ENCODE assay signal across 8 mouse cellular contexts in the genomic region with DNA sequence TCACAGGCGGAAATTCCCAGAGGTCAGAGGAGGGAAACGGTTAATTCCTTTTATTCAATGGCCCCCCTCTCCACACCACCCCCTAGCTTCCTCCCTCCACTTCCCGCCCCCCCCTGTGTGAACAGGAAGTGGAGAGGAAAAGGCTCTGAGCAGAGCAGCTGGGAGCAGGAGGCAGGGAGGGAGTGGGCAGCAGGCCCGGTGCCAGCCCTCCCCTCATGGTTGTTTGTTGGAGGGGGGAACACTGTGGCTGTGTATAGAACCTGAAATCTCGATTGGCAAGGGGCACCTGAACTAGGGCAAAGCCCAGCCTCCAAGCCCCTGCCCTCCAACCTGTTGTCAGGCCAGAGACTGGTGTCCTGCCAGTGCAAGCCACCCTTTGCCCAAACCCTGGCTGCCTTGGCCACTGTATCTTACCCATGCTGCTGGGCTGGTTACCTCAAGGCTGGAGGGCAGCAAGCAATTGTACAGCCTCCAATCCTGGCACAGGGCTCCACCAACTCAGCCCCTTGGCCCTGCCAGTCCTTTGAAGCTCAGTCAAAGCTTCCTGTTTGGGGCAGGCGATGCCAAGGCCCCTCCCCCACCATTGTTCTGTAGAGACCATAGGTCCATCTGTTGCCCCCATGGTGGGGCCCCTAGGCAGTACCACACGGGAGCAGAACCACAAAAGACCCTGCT. TPM values are rescaled to one million over a fixed set of nuclear protein-coding genes. Genes with fewer than 3 reads are reported as not detected.
DNase-seq lines count a peak whose midpoint lies in the region; ATAC-seq and TF ChIP-seq lines count a peak whose summit lies in the region.

No protein-coding gene starts in this region.

- no peaks in the 10 kb centered on the region for H3K9me3 ChIP-seq in embryonic facial prominence, embryonic 14.5 days (ENCODE audit: control insufficient read depth, low read length)
- H3K9me3 ChIP-seq in hindbrain, embryonic 13.5 days: no peaks in the 10 kb centered on the region
- H3K9me3 ChIP-seq in limb, embryonic 14.5 days (ENCODE audit: control insufficient read depth, low read length): no peaks in the 10 kb centered on the region

- no peak overlapping the region for H3K9ac ChIP-seq in embryonic facial prominence, embryonic 14.5 days (ENCODE audit: low read depth, low read length)
- no peak overlapping the region; the same call in 1 of the 2 replicates for H3K9ac ChIP-seq in hindbrain, embryonic 13.5 days
- H3K9ac ChIP-seq in limb, embryonic 14.5 days (ENCODE audit: low read depth, low read length, severe bottlenecking): 0 out of 2 replicates have a peak overlapping the region, but pooled peaks have one; percentile 16

- TF ChIP-seq POLR2A in limb, embryonic 14.5 days (IDR thresholded peaks at IDR 0.05; ENCODE audit: borderline replicate concordance, extremely low read depth, insufficient read depth, insufficient read length): no peak

- no peak for DNase-seq in layer of hippocampus, adult 2 months (ENCODE audit: low spot score in 2 of 2)
- DNase-seq in layer of hippocampus, adult 11-12 months (ENCODE audit: low spot score): no peak
- no peak for DNase-seq in embryonic facial prominence, embryonic 14.5 days (ENCODE audit: low spot score)
- DNase-seq in limb, embryonic 14.5 days (ENCODE audit: low spot score): no peak
- DNase-seq in naive thymus-derived CD4-positive, alpha-beta T cell, adult 2 months (ENCODE audit: low read depth): peak; percentile 48
- DNase-seq in embryo, embryonic 11 days: no peak
- no peak for DNase-seq in left cerebral cortex, adult 9 months (ENCODE audit: low spot score in 2 of 2)

- no peaks in the 10 kb centered on the region for H3K27me3 ChIP-seq in embryonic facial prominence, embryonic 14.5 days (replicated peaks; ENCODE audit: control insufficient read depth, insufficient read depth, low read length)
- H3K27me3 ChIP-seq in hindbrain, embryonic 13.5 days: 0 out of 2 replicates have a peak, but pooled peaks cover 3% of the 10 kb centered on the region
- no peaks in the 10 kb centered on the region for H3K27me3 ChIP-seq in limb, embryonic 14.5 days (ENCODE audit: control insufficient read depth, insufficient read depth, low read length)

- TF ChIP-seq CTCF in layer of hippocampus, adult 2 months (conservative IDR thresholded peaks at IDR 0.05): no peak

- H3K36me3 ChIP-seq in embryonic facial prominence, embryonic 14.5 days (ENCODE audit: control insufficient read depth, insufficient read depth, low read length): peaks cover 37% of the 10 kb centered on the region
- H3K36me3 ChIP-seq in hindbrain, embryonic 13.5 days: peaks cover 46% of the 10 kb centered on the region
- peaks cover 27% of the 10 kb centered on the region for H3K36me3 ChIP-seq in limb, embryonic 14.5 days (ENCODE audit: control insufficient read depth, insufficient read depth, low read length)

- H3K4me1 ChIP-seq in embryonic facial prominence, embryonic 14.5 days (ENCODE audit: control insufficient read depth, insufficient read depth, low read length): peaks cover 6% of the 10 kb centered on the region; the same call in 1 of the 2 replicates
- H3K4me1 ChIP-seq in hindbrain, embryonic 13.5 days (replicated peaks): peaks cover 34% of the 10 kb centered on the region
- peaks cover 11% of the 10 kb centered on the region for H3K4me1 ChIP-seq in limb, embryonic 14.5 days (ENCODE audit: control insufficient read depth, insufficient read depth, low read length)

- H3K27ac ChIP-seq in layer of hippocampus, adult 2 months: peak overlapping the region; percentile 82
- no peak overlapping the region for H3K27ac ChIP-seq in embryonic facial prominence, embryonic 14.5 days (replicated peaks; ENCODE audit: low read depth, low read length)
- H3K27ac ChIP-seq in hindbrain, embryonic 13.5 days: peak overlapping the region; percentile 72
- no peak overlapping the region for H3K27ac ChIP-seq in limb, embryonic 14.5 days (replicated peaks; ENCODE audit: low read depth, low read length)

- peak overlapping the region; percentile 19; the same call in 1 of the 2 replicates for H3K4me3 ChIP-seq in layer of hippocampus, adult 2 months
- H3K4me3 ChIP-seq in embryonic facial prominence, embryonic 14.5 days (ENCODE audit: low read depth, low read length): no peak overlapping the region
- no peak overlapping the region for H3K4me3 ChIP-seq in hindbrain, embryonic 13.5 days
- H3K4me3 ChIP-seq in limb, embryonic 14.5 days (replicated peaks; ENCODE audit: low read length): no peak overlapping the region

- 25% methylated on average over 5 of the region's 7 CpGs for WGBS in embryonic facial prominence, embryonic 14.5 days
- WGBS in hindbrain, embryonic 13.5 days: 37% methylated on average over 7 of the region's 7 CpGs
- WGBS in limb, embryonic 14.5 days: 45% methylated on average over 6 of the region's 7 CpGs

- no peak for ATAC-seq in embryonic facial prominence, embryonic 14.5 days (ENCODE audit: low read depth)
- ATAC-seq in hindbrain, embryonic 13.5 days (ENCODE audit: low FRiP score): peak; percentile 40
- ATAC-seq in limb, embryonic 14.5 days (ENCODE audit: low FRiP score, low read depth): no peak

- H3K4me2 ChIP-seq in embryonic facial prominence, embryonic 14.5 days (ENCODE audit: low read depth, low read length): peak overlapping the region; percentile 36; the same call in 1 of the 2 replicates
- H3K4me2 ChIP-seq in hindbrain, embryonic 13.5 days: peak overlapping the region; percentile 32
- H3K4me2 ChIP-seq in limb, embryonic 14.5 days (replicated peaks; ENCODE audit: low read depth, low read length, severe bottlenecking): peak overlapping the region; percentile 26; the same call in 1 of the 2 replicates

RNA-seq across cellular contexts. Expression of a gene that starts 12.4 kb away (rescaled TPM):
- total RNA-seq in layer of hippocampus, adult 2 months (2021): 10 to 100 TPM; 39.9 to 43.2 TPM
- polyA plus RNA-seq in embryonic facial prominence, embryonic 14.5 days (2014; fragmentation: Nextera tagmentation; extraction: Ambion mirVana): 12.5 and 15.5 TPM in 2 replicates
- 26.0 and 26.1 TPM in 2 replicates for polyA plus RNA-seq in hindbrain, embryonic 13.5 days (2015; fragmentation: Nextera tagmentation; extraction: Ambion mirVana)
- 17.0 and 19.2 TPM in 2 replicates for polyA plus RNA-seq in limb, embryonic 14.5 days (2012; rRNA removed)
- 14.8 and 16.6 TPM in 2 replicates for polyA plus RNA-seq in limb, embryonic 14.5 days (2014; fragmentation: Nextera tagmentation; extraction: Ambion mirVana)

RNA-seq across cellular contexts. Expression of a gene that starts 24.6 kb away (rescaled TPM):
- 1 to 10 TPM; 2.4 to 2.9 TPM for total RNA-seq in layer of hippocampus, adult 2 months (2021)
- 5.0 and 6.8 TPM in 2 replicates for polyA plus RNA-seq in embryonic facial prominence, embryonic 14.5 days (2014; fragmentation: Nextera tagmentation; extraction: Ambion mirVana)
- 5.4 and 5.9 TPM in 2 replicates for polyA plus RNA-seq in hindbrain, embryonic 13.5 days (2015; fragmentation: Nextera tagmentation; extraction: Ambion mirVana)
- polyA plus RNA-seq in limb, embryonic 14.5 days (2012; rRNA removed): 8.7 and 9.0 TPM in 2 replicates
- 5.1 and 6.2 TPM in 2 replicates for polyA plus RNA-seq in limb, embryonic 14.5 days (2014; fragmentation: Nextera tagmentation; extraction: Ambion mirVana)

RNA-seq across cellular contexts. Expression of a gene that starts 29.9 kb away (rescaled TPM):
- 1 to 10 TPM; 5.9 to 7.1 TPM for total RNA-seq in layer of hippocampus, adult 2 months (2021)
- 9.8 and 10.4 TPM in 2 replicates for polyA plus RNA-seq in embryonic facial prominence, embryonic 14.5 days (2014; fragmentation: Nextera tagmentation; extraction: Ambion mirVana)
- 21.2 and 23.4 TPM in 2 replicates for polyA plus RNA-seq in hindbrain, embryonic 13.5 days (2015; fragmentation: Nextera tagmentation; extraction: Ambion mirVana)
- 4.5 and 6.8 TPM in 2 replicates for polyA plus RNA-seq in limb, embryonic 14.5 days (2012; rRNA removed)
- 14.7 and 15.1 TPM in 2 replicates for polyA plus RNA-seq in limb, embryonic 14.5 days (2014; fragmentation: Nextera tagmentation; extraction: Ambion mirVana)

RNA-seq across cellular contexts. Expression of a gene that starts 50.1 kb away (rescaled TPM):
- total RNA-seq in layer of hippocampus, adult 2 months (2021): 1 to 10 TPM; 6.5 to 8.9 TPM
- polyA plus RNA-seq in embryonic facial prominence, embryonic 14.5 days (2014; fragmentation: Nextera tagmentation; extraction: Ambion mirVana): 1.4 and 1.7 TPM in 2 replicates
- 6.1 and 6.7 TPM in 2 replicates for polyA plus RNA-seq in hindbrain, embryonic 13.5 days (2015; fragmentation: Nextera tagmentation; extraction: Ambion mirVana)
- 0.79 and 0.94 TPM in 2 replicates for polyA plus RNA-seq in limb, embryonic 14.5 days (2012; rRNA removed)
- polyA plus RNA-seq in limb, embryonic 14.5 days (2014; fragmentation: Nextera tagmentation; extraction: Ambion mirVana): 0.48 and 0.68 TPM in 2 replicates

Comparison
In these comparisons a context has a peak if more than half of its experiments do, and no peak if none do; other contexts are left out.
1. H3K27ac ChIP-seq: peak in layer of hippocampus, adult 2 months (single experiment) and hindbrain, embryonic 13.5 days (single experiment); none in embryonic facial prominence, embryonic 14.5 days (single experiment) and limb, embryonic 14.5 days (single experiment).
2. Peak in every context shown above with its lines, with median percentiles within 50 percentile points of each other: H3K4me2 ChIP-seq.